Comparison of ENCODE assay signal across 18 mouse cellular contexts in the genomic region with DNA sequence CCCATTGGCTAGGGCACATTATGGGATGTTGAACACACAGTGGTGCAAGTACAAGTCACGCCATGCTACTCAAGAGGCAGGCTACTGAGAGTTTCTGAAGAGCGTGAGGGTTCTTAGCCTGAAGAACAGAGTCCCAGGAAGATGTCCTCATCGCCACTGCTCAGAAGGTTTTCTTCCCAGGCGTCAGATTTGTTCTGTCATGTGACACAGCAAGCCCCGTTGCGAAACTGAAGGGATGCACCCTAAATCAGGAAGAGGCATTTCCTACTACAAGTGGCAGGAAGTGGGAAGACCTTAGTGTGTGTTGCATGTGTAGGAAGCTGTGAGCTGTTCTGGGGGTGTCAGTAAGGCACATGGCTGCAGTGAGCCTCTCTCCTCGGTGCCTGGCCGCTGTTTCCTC. TPM values are rescaled to one million over a fixed set of nuclear protein-coding genes. Genes with fewer than 3 reads are reported as not detected.
DNase-seq lines count a peak whose midpoint lies in the region; ATAC-seq and TF ChIP-seq lines count a peak whose summit lies in the region.
"Had no signal": no experiment of that assay in that cellular context is flagged by ENCODE, and none has a peak within 500 bp of the region (broad histone marks: within the 10 kb centered on the region; RNA-seq: fewer than 3 reads in every experiment).

No protein-coding gene starts in this region.

- no peak for TF ChIP-seq POLR2A in kidney, adult 2 months (IDR thresholded peaks at IDR 0.05; ENCODE audit: low read depth, low read length)
- TF ChIP-seq POLR2A in bone marrow macrophage, adult 2 months (IDR thresholded peaks at IDR 0.05; ENCODE audit: borderline replicate concordance, low read depth, low read length), result no peak

- DNase-seq in kidney, adult 2 months, result peak; percentile 34
- DNase-seq in kidney, postnatal 25 days, result no peak
- DNase-seq in lung, postnatal 36 days, result peak; percentile 66
- no peak for DNase-seq in spleen, adult 12 weeks (ENCODE audit: low spot score)
- DNase-seq: adrenal gland, adult 8-10 months; cerebellum, adult 9-10 months; liver, embryonic 13.5 days had no signal

- no peak overlapping the region for H3K9ac ChIP-seq in intestine, embryonic 16.5 days (ENCODE audit: low read depth, low read length)
- H3K9ac ChIP-seq: embryonic facial prominence, embryonic 15.5 days; heart, embryonic 12.5 days; kidney, embryonic 15.5 days; liver, embryonic 13.5 days had no signal

- no peaks in the 10 kb centered on the region for H3K27me3 ChIP-seq in kidney, adult 2 months (replicated peaks; ENCODE audit: control insufficient read depth, insufficient read depth, low read length)
- H3K27me3 ChIP-seq in intestine, embryonic 16.5 days (replicated peaks; ENCODE audit: control insufficient read depth, insufficient read depth, low read length), result no peaks in the 10 kb centered on the region
- H3K27me3 ChIP-seq: embryonic facial prominence, embryonic 15.5 days; heart, embryonic 12.5 days; kidney, embryonic 15.5 days; liver, embryonic 13.5 days had no signal

- H3K27ac ChIP-seq in kidney, adult 2 months (ENCODE audit: insufficient read depth, low read depth, low read length), result no peak overlapping the region
- peak overlapping the region; percentile 87 for H3K27ac ChIP-seq in bone marrow macrophage, adult 2 months (ENCODE audit: insufficient read depth, low read depth, low read length)
- no peak overlapping the region for H3K27ac ChIP-seq in intestine, embryonic 16.5 days (ENCODE audit: low read length)
- H3K27ac ChIP-seq: embryonic facial prominence, embryonic 15.5 days; hindbrain, embryonic 10.5 days; kidney, embryonic 15.5 days; liver, embryonic 13.5 days; midbrain, embryonic 10.5 days had no signal

- H3K4me2 ChIP-seq in intestine, embryonic 16.5 days (ENCODE audit: low read depth, low read length), result no peak overlapping the region
- H3K4me2 ChIP-seq: embryonic facial prominence, embryonic 15.5 days; heart, embryonic 12.5 days; kidney, embryonic 15.5 days; liver, embryonic 13.5 days had no signal

- 75% methylated on average over 8 of the region's 8 CpGs for WGBS in kidney, adult 2 months
- WGBS in intestine, embryonic 16.5 days, result 86% methylated on average over 8 of the region's 8 CpGs

- no peak for TF ChIP-seq CTCF in kidney, adult 2 months (conservative IDR thresholded peaks at IDR 0.05; ENCODE audit: insufficient read depth, insufficient read length, low read depth, low read length)
- TF ChIP-seq CTCF in bone marrow macrophage, adult 2 months (IDR thresholded peaks at IDR 0.05; ENCODE audit: low read depth, low read length), result no peak

- H3K36me3 ChIP-seq in kidney, adult 2 months (ENCODE audit: control insufficient read depth, insufficient read depth, low read length), result peaks cover 4% of the 10 kb centered on the region
- H3K36me3 ChIP-seq in intestine, embryonic 16.5 days (ENCODE audit: control insufficient read depth, insufficient read depth, low read length), result peaks cover 21% of the 10 kb centered on the region

- H3K4me1 ChIP-seq in kidney, adult 2 months (ENCODE audit: control insufficient read depth, insufficient read depth, low read length), result no peaks in the 10 kb centered on the region
- H3K4me1 ChIP-seq in bone marrow macrophage, adult 2 months (ENCODE audit: control insufficient read depth, insufficient read depth, low read length), result peaks cover 14% of the 10 kb centered on the region
- H3K4me1 ChIP-seq in intestine, embryonic 16.5 days (ENCODE audit: control insufficient read depth, insufficient read depth, low read length), result no peaks in the 10 kb centered on the region
- H3K4me1 ChIP-seq: embryonic facial prominence, embryonic 15.5 days; heart, embryonic 12.5 days; hindbrain, embryonic 10.5 days; kidney, embryonic 15.5 days; liver, embryonic 13.5 days; midbrain, embryonic 10.5 days had no signal

- ATAC-seq in hematopoietic stem cell, adult 5-6 weeks (replicated peaks in 1 of 2; ENCODE audit: insufficient read depth in 1 of 2, low FRiP score in 2 of 2, low TSS enrichment in 1 of 2, low read depth in 1 of 2, poor library complexity in 2 of 2, severe bottlenecking in 2 of 2), result peak; percentile 22 to 61; a peak in 1 of 4 replicates
- ATAC-seq in intestine, embryonic 16.5 days, result no peak
- ATAC-seq: inflammation-experienced regulatory T-cells, adult 6 months had no signal

- no peak overlapping the region for H3K4me3 ChIP-seq in kidney, adult 2 months (ENCODE audit: insufficient read depth, low read depth, low read length)
- no peak overlapping the region for H3K4me3 ChIP-seq in bone marrow macrophage, adult 2 months (ENCODE audit: insufficient read depth, low read length)
- no peak overlapping the region for H3K4me3 ChIP-seq in intestine, embryonic 16.5 days (ENCODE audit: low read length)
- H3K4me3 ChIP-seq: embryonic facial prominence, embryonic 15.5 days; heart, embryonic 12.5 days; hindbrain, embryonic 10.5 days; kidney, embryonic 15.5 days; liver, embryonic 13.5 days; midbrain, embryonic 10.5 days; myocyte had no signal

- H3K9me3 ChIP-seq in intestine, embryonic 16.5 days (ENCODE audit: control insufficient read depth, low read length), result no peaks in the 10 kb centered on the region
- H3K9me3 ChIP-seq: embryonic facial prominence, embryonic 15.5 days; G1E; heart, embryonic 12.5 days; hindbrain, embryonic 10.5 days; kidney, embryonic 15.5 days; liver, embryonic 13.5 days; midbrain, embryonic 10.5 days had no signal

RNA-seq across cellular contexts. Expression of a gene that starts 16.1 kb away (rescaled TPM):
- 0.06 and 0.08 TPM in 2 replicates for polyA plus RNA-seq in kidney, adult 2 months (2012; rRNA removed)
- not detected in 2 replicates for polyA plus RNA-seq in bone marrow macrophage, adult 2 months (2012; ENCODE audit: insufficient read depth, insufficient read length, missing spikeins)
- total RNA-seq in hematopoietic stem cell, adult 5-6 weeks (2017), result 0.19 TPM in 1 of 2 replicates, not detected in the other
- 4.9 and 5.9 TPM in 2 replicates for polyA plus RNA-seq in intestine, embryonic 16.5 days (2015; fragmentation: Nextera tagmentation; extraction: Ambion mirVana)
- total RNA-seq: G1E had no signal
- polyA plus RNA-seq: G1E, myocyte had no signal

RNA-seq across cellular contexts. Expression of a gene that starts 41.4 kb away (rescaled TPM):
- 14.2 and 15.8 TPM in 2 replicates for polyA plus RNA-seq in kidney, adult 2 months (2012; rRNA removed)
- polyA plus RNA-seq in bone marrow macrophage, adult 2 months (2012; ENCODE audit: insufficient read depth, insufficient read length, missing spikeins), result 17.8 and 20.2 TPM in 2 replicates
- total RNA-seq in hematopoietic stem cell, adult 5-6 weeks (2017), result 32.7 and 46.3 TPM in 2 replicates
- 14.6 and 15.7 TPM in 2 replicates for polyA plus RNA-seq in intestine, embryonic 16.5 days (2015; fragmentation: Nextera tagmentation; extraction: Ambion mirVana)

Comparison
In these comparisons a context has a peak if more than half of its experiments do, and no peak if none do; other contexts are left out.
1. DNase-seq: peak in kidney, adult 2 months (single experiment) and lung, postnatal 36 days (single experiment); none in kidney, postnatal 25 days (0 of 2) and spleen, adult 12 weeks (single experiment).